Mouse (Mus musculus) limb, embryonic 14.5 days (tissue): ENCODE measurements at regions not wholly inside any gene's neighbourhood (a gene's known extent, or its start where the extent isn't known, plus 50 kb on each side); places are given as distances from the start of the nearest gene placed in this dataset.

Experiments
- ATAC-seq: fragments of 200-750 bp; cut with Nextera tagmentation; 2 replicates; pipeline ENCODE4 v1.8.0; 2017; ENCODE audit warnings: low read depth, moderate number of reproducible peaks, moderate TSS enrichment; ENCODE audit not compliant: low FRiP score
- DNase-seq: peaks from one replicate; pipeline ENCODE4 v3.0.0-alpha.2; 2015; ENCODE audit warnings: low spot score
- H3K27ac ChIP-seq: fragments of 300-500 bp; sonication (generic); replicated peaks from 2 replicates; pipeline ENCODE4 v1.5.1; 2014; ENCODE audit warnings: low read depth, mild to moderate bottlenecking, low read length, moderate library complexity, mixed read lengths
- H3K27me3 ChIP-seq: fragments of 300-500 bp; sonication (generic); 2 replicates; pipeline ENCODE4 v1.6.1; 2014; ENCODE audit warnings: low read length, mixed read lengths; ENCODE audit not compliant: control insufficient read depth, insufficient read depth
- H3K36me3 ChIP-seq: fragments of 300-500 bp; sonication (generic); 2 replicates; pipeline ENCODE4 v1.6.1; 2014; ENCODE audit warnings: mild to moderate bottlenecking, low read length, moderate library complexity, mixed read lengths; ENCODE audit not compliant: control insufficient read depth, insufficient read depth
- H3K4me1 ChIP-seq: fragments of 300-500 bp; sonication (generic); 2 replicates; pipeline ENCODE4 v1.6.1; 2014; ENCODE audit warnings: antibody characterized with exemption, low read length, mixed read lengths; ENCODE audit not compliant: control insufficient read depth, insufficient read depth
- H3K4me2 ChIP-seq: fragments of 300-500 bp; sonication (generic); replicated peaks from 2 replicates; pipeline ENCODE4 v1.6.1; 2014; ENCODE audit warnings: low read depth, mild to moderate bottlenecking, low read length, moderate library complexity; ENCODE audit not compliant: severe bottlenecking
- H3K4me3 ChIP-seq: fragments of 300-500 bp; sonication (generic); replicated peaks from 2 replicates; pipeline ENCODE4 v1.5.1; 2014; ENCODE audit warnings: low read length
- H3K9ac ChIP-seq: fragments of 300-500 bp; sonication (generic); 2 replicates; pipeline ENCODE4 v1.6.1; 2014; ENCODE audit warnings: mild to moderate bottlenecking, low read depth, low read length, moderate library complexity; ENCODE audit not compliant: severe bottlenecking
- H3K9me3 ChIP-seq: fragments of 300-500 bp; sonication (generic); 2 replicates; pipeline ENCODE4 v1.6.1; 2016; ENCODE audit warnings: low read length; ENCODE audit not compliant: control insufficient read depth
- POLR2A ChIP-seq: fragments of 200-500 bp; IDR thresholded peaks from 2 replicates; pipeline ENCODE4 v1.8.0; 2012; ENCODE audit warnings: inconsistent platforms, mild to moderate bottlenecking, moderate library complexity, borderline replicate concordance; ENCODE audit not compliant: insufficient read depth, insufficient read length; ENCODE audit errors: extremely low read depth
- WGBS: fragments of 180-500 bp; shearing (Covaris S2); extraction: QIAGEN DNeasy Blood & Tissue Kit; methylation state at CpG from one replicate; pipeline ENCODE4 v1.1.7; 2014; 5-methylcytosine and 5-hydroxymethylcytosine counted together

DNA sequence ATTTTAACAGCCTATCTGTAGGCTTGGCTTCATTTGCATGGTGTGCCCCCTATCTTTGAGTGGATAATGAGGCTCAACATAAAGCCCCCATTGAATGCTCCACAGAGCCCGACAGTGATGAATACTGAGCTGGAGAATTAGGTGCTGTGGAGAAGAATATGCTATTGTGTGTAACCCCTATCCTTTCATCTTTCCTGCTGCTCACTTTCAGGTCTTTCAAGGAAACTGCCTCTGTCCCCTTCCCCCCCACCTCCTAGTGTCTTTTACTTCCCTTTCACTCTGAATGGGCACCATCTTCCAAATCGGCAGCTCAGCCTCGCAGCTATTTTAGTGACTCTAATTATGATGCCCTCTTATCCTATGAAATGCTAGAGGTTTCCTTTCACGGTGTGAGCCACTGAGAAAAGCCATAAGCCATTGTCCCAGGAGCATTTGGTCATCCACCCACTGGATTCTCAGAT, 549.8 kb upstream of the Btbd3 start:
- no peaks in the 10 kb centered on the region for H3K9me3 ChIP-seq
- H3K4me3 ChIP-seq: no peak overlapping the region
- H3K36me3 ChIP-seq: no peaks in the 10 kb centered on the region
- no peak overlapping the region for H3K27ac ChIP-seq
- no peaks in the 10 kb centered on the region for H3K4me1 ChIP-seq
- no peak overlapping the region for H3K4me2 ChIP-seq
- 12% methylated on average over 4 of the region's 4 CpGs for WGBS
- ATAC-seq (no peak), DNase-seq (no peak)
- H3K9ac ChIP-seq: no peak overlapping the region
- TF ChIP-seq POLR2A: no peak
- H3K27me3 ChIP-seq: 0 out of 2 replicates have a peak, but pooled peaks cover 3% of the 10 kb centered on the region

DNA sequence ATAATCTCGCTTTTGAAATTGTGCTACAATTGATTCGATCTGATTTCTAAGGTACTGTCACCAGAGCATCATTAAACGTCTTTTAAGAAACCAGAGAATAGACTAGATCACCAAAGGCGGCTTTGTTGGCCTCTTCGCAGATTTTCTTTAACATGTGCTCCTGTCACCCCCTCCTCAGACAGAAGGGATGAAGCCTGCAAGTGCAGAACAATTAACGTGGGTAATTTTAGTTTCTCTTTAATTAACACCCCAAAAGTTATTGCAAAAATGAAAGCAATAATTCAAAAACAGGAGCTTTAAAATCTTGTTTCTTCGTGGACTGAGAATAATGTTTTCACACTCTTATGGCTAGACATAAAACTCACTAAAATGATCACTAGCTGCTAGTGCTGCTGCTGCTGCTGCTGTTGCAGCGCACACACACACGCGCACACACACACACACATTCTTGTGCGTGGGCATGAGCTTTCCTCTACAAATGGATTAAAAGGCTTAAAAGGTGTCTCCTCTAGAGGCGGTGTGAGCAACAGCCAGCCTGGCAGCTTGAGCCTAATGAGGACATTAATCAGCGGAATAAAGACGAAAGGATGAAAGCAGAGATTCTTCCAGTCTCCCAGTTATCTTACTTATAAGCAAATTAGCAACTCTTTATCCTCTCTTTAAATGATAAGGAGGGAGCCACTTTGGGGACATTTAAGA, 550.5 kb upstream of the Btbd3 start:
- DNase-seq (no peak), ATAC-seq (no peak)
- H3K4me3 ChIP-seq: no peak overlapping the region
- no peak for TF ChIP-seq POLR2A
- no peak overlapping the region for H3K27ac ChIP-seq
- H3K27me3 ChIP-seq: 0 out of 2 replicates have a peak, but pooled peaks cover 3% of the 10 kb centered on the region
- H3K4me2 ChIP-seq: no peak overlapping the region
- no peaks in the 10 kb centered on the region for H3K9me3 ChIP-seq
- WGBS: 51% methylated on average over 14 of the region's 14 CpGs
- no peaks in the 10 kb centered on the region for H3K36me3 ChIP-seq
- no peak overlapping the region for H3K9ac ChIP-seq
- no peaks in the 10 kb centered on the region for H3K4me1 ChIP-seq

DNA sequence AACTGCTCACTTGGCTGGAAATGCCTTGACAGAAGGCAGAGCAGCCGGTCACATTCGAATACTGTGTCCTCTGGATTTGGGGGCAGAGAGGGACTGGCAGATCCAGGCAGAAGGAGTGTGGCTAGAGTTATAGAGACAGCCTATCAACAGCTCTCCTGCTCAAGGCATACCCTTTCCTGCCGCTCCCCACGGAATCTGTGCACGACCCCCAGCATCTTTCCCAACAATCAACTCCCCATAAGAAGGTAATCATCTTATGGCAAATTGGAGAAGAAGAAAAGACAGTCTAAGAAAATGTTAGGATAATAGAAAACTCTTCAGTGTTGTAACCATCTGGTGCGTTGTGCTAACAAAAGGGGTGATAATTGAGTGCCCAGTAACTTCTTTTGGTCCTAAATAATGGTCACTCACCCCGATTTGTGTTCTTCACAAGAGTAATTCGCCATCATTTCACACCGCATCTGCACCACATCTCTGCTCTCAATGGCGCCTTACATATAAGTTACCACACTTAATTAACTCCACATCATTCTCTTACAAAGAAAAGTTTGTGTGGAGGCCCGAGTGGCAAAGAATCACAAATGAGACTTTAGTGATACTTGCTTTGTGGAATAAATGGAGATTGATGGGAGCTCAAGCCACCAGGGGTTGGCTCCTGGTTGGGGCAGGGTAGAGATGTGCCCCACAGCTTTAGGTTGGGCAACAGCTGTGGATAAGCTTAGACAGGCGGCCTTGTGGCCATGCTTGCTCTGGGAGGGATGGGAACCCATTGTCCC, 551.2 kb upstream of the Btbd3 start:
- Histone ChIP-seq H3K27ac (no peak overlapping the region), H3K4me1 (no peaks in the 10 kb centered on the region), H3K4me3 (no peak overlapping the region), H3K9ac (no peak overlapping the region), H3K4me2 (no peak overlapping the region), H3K36me3 (no peaks in the 10 kb centered on the region), H3K9me3 (no peaks in the 10 kb centered on the region), H3K27me3 (0 out of 2 replicates have a peak, but pooled peaks cover 3% of the 10 kb centered on the region)
- DNase-seq: no peak
- TF ChIP-seq POLR2A: no peak
- WGBS: 56% methylated on average over 12 of the region's 12 CpGs
- ATAC-seq: no peak

GRCm38 (mm10) chr2:137704565-137704947, 551.8 kb upstream of the Btbd3 start:
- Histone ChIP-seq H3K27me3 (0 out of 2 replicates have a peak, but pooled peaks cover 3% of the 10 kb centered on the region), H3K36me3 (no peaks in the 10 kb centered on the region), H3K27ac (no peak overlapping the region), H3K9ac (no peak overlapping the region), H3K4me3 (no peak overlapping the region), H3K4me2 (no peak overlapping the region), H3K4me1 (no peaks in the 10 kb centered on the region), H3K9me3 (no peaks in the 10 kb centered on the region)
- ATAC-seq (no peak), DNase-seq (no peak)
- TF ChIP-seq POLR2A: no peak
- WGBS: 75% methylated on average over 6 of the region's 6 CpGs

GRCm38 (mm10) chr2:137704051-137704450, 552.3 kb upstream of the Btbd3 start:
- TF ChIP-seq POLR2A: no peak

More at GRCm38 (mm10) chr2:137704051-137704450, 552.3 kb upstream of the Btbd3 start:
- no peak overlapping the region for H3K4me3 ChIP-seq
- no peaks in the 10 kb centered on the region for H3K9me3 ChIP-seq
- ATAC-seq: no peak
- H3K27me3 ChIP-seq: 0 out of 2 replicates have a peak, but pooled peaks cover 3% of the 10 kb centered on the region
- DNase-seq: no peak
- no peaks in the 10 kb centered on the region for H3K36me3 ChIP-seq
- no peak overlapping the region for H3K27ac ChIP-seq
- WGBS: 82% methylated on average over 3 of the region's 3 CpGs
- no peaks in the 10 kb centered on the region for H3K4me1 ChIP-seq
- no peak overlapping the region for H3K4me2 ChIP-seq
- no peak overlapping the region for H3K9ac ChIP-seq
